Mouse (Mus musculus): ENCODE data around the gene Eya4.

DNA sequence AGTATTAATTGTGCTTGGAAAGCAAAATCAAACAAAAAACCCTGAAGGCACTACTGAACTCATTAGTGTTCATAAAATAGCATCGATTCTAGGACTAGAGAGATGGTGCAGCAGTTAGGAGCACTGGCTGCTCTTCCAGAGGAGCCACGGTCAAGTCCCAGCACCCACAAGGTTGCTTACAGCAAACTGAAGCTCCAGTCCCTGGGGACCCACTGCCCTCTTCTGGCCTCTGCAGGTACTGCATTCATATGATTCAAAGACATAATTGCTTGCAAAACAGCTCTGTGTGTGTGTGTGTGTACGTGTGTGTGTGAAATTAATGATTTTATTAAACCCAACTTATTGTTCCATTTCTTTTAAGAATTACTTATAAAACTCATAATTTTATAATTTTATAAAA lies 200.2 kb downstream of the Eya4 start:
- TF ChIP-seq EP300 (IDR thresholded peaks at IDR 0.05) (no peak), CTCF (IDR thresholded peaks at IDR 0.05) (peak; percentile 56)
